Mouse (Mus musculus) cerebellum, adult 2 months (tissue): ENCODE measurements around the gene Enpep. TPM values are rescaled to one million over a fixed set of nuclear protein-coding genes. Genes with fewer than 3 reads are reported as not detected.

Experiments
- DNase-seq, 2 experiments: peaks; one replicate each; pipeline ENCODE4 v3.0.0; 2021
- H3K27ac ChIP-seq: fragments of 200-500 bp; 2 replicates; pipeline ENCODE4 v1.5.1; 2012; ENCODE audit warnings: low read length, control low read depth, inconsistent platforms; ENCODE audit not compliant: insufficient read depth
- H3K27me3 ChIP-seq: fragments of 200-500 bp; 2 replicates; pipeline ENCODE4 v1.6.1; 2012; ENCODE audit warnings: inconsistent platforms, mild to moderate bottlenecking, low read length, moderate library complexity; ENCODE audit not compliant: control insufficient read depth, insufficient read depth
- H3K4me1 ChIP-seq: fragments of 200-500 bp; 2 replicates; pipeline ENCODE4 v1.6.1; 2011; ENCODE audit warnings: low read length; ENCODE audit not compliant: control insufficient read depth, insufficient read depth
- H3K4me3 ChIP-seq: fragments of 200-500 bp; replicated peaks from 2 replicates; pipeline ENCODE3; 2011; ENCODE audit warnings: mild to moderate bottlenecking, low read depth, low read length, control low read depth; ENCODE audit not compliant: insufficient read depth
- CTCF ChIP-seq: fragments of 200-500 bp; IDR thresholded peaks from 2 replicates; pipeline ENCODE4 v1.5.1; 2011; ENCODE audit warnings: low read depth, mild to moderate bottlenecking, control low read depth, low read length, moderate library complexity, borderline replicate concordance; ENCODE audit not compliant: insufficient read depth
- POLR2A ChIP-seq: fragments of 200-500 bp; IDR thresholded peaks from 2 replicates; pipeline ENCODE4 v1.6.1; 2011; ENCODE audit warnings: low read length, control low read depth, borderline replicate concordance; ENCODE audit not compliant: insufficient read depth
- WGBS: fragments of 180-500 bp; shearing (Covaris S2); methylation state at CpG from one replicate; pipeline ENCODE4 v1.1.7; 2018; 5-methylcytosine and 5-hydroxymethylcytosine counted together
- polyA plus RNA-seq: library from polyadenylated mRNA; depleted of rRNA; stranded (reverse); fragments of >200 nt; gene quantifications from 2 replicates; pipeline ENCODE4 v1.2.3, GENCODE M21; 2012

Enpep gene
- polyA plus RNA-seq, 1 experiment = 2.6 TPM

DNA sequence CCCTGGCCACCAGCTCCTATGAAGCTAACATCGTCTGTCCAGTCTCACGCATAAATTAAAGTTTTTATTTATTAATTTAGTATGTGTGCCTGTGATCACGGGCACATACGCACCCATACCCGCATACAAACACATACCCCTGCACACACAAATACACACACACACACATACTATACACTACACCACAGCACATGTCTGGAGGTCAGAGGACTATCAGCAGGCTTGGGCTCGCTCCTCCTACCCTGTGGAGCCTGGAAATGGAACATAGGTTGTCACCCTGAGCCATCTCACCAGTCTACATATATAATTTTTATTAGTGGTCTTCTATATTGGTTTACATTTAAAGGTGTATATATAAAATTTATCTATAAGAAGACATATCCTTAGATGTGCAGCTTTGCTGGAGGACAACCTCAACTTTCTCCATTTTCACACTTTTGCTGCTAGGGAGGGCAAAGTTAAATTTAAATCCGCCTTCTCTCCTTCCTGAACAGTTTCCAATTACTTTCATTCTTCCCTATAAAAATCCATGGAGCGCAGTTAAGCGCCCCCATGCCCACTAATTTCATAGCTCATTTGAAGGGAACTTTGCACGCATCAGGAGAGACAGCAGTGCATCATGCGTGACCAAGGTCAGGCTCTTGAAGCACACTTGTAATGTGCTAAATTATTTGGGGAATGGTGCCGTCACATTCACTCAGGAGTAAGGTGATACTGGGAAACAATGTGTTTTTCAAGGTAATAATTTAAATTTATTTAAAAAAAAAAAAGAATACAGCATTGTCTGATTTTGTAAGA lies 63.4 kb downstream of the Enpep start:
- no peak overlapping the region for H3K27ac ChIP-seq
- TF ChIP-seq POLR2A = no peak
- no peak for TF ChIP-seq CTCF
- H3K4me1 ChIP-seq = no peaks in the 10 kb centered on the region
- H3K4me3 ChIP-seq = no peak overlapping the region
- WGBS = 81% methylated on average over 12 of the region's 12 CpGs
- H3K27me3 ChIP-seq = no peaks in the 10 kb centered on the region
- DNase-seq = no peak

DNA sequence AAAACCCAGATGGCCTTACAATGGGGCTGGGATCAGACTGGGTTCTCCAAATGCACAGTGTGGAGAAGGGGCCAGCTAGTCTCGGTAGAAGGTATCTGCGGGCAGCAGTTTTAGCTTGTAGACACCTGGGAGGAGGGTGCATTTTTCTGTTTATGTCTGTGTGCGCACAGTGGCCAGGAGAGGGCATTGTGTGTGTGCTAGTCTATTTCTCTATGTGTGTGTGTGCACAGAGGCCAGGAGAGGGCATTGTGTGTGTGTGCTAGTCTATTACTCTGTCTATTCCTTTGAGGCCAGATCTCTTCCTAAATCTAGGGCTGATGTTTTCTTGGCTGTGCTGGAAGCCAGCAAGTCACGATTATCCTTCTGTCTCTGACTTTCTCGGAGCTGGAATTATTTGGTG lies 74.0 kb downstream of the Enpep start:
- Histone ChIP-seq H3K4me3 (no peak overlapping the region), H3K4me1 (no peaks in the 10 kb centered on the region), H3K27me3 (no peaks in the 10 kb centered on the region), H3K27ac (no peak overlapping the region)
- no peak for DNase-seq
- 84% methylated on average over 5 of the region's 5 CpGs for WGBS
- TF ChIP-seq CTCF (no peak), POLR2A (no peak)

DNA sequence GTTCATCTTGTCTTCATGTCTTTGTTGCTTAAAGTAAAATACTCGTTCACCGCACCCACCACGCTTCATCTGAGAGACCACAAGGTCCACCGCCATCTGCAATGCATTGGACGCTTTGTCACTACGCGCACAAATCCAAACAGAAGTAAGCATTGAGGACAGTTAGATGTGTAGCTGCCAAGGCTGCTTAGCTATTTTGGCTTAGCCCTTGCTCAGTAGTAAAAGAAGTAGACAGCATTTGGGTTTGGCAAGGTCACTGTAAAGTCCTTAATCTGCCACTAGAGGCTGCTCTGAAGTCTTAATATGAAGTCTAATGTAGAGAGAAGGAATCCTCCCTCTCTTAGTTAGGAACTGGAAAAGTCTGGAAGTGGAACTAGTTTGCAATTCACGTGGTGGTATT lies 75.8 kb downstream of the Enpep start:
- Histone ChIP-seq H3K27ac (no peak overlapping the region), H3K4me1 (no peaks in the 10 kb centered on the region), H3K27me3 (no peaks in the 10 kb centered on the region), H3K4me3 (no peak overlapping the region)
- WGBS = 74% methylated on average over 8 of the region's 8 CpGs
- TF ChIP-seq POLR2A (no peak), CTCF (no peak)
- DNase-seq = peak in 1 of 2 experiments; percentile 3

DNA sequence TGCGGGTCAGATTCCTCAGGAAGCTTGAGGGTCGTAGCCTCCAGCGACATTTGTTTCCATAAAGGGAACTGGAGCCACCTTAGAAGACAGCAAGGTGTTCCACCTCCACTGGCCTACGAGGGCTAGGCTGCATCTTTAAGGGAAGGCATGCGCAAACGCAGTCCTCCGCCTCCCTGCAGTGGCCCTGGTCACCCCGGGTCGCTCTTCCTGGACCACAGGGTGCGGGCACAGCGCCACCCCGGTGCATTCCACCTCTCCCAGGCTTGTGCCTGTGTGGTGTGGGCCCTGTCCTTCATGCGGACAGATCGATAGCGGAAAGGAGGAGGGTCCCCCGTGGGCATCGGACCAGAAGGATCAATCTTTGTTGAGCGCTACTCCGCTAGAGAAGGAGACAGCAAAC lies 76.2 kb downstream of the Enpep start:
- TF ChIP-seq CTCF = no peak
- TF ChIP-seq POLR2A = no peak
- Histone ChIP-seq H3K4me1 (no peaks in the 10 kb centered on the region), H3K27ac (no peak overlapping the region), H3K4me3 (no peak overlapping the region), H3K27me3 (no peaks in the 10 kb centered on the region)
- peak in 1 of 2 experiments; percentile 7 for DNase-seq
- 55% methylated on average over 19 of the region's 19 CpGs for WGBS

DNA sequence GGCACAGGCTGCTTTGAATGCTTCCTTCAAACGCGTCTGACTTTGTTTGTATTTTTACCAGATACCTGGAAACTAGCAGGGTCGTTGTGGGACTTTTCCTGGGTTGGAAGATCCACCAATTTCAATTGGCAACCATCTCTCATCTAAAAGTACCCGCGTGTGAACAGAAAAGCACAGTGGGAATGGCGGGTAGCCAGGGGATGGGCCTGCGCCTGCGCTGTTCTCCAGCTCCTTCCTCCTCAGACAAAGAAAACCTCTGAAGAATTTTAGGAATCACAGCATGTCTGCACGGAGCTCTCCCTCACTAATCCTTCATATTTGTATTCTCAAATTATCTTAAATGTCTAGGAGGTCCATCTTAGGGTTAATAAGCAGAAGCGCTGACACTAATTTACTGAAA lies 78.3 kb downstream of the Enpep start:
- Histone ChIP-seq H3K27ac (no peak overlapping the region), H3K4me1 (no peaks in the 10 kb centered on the region), H3K4me3 (no peak overlapping the region), H3K27me3 (no peaks in the 10 kb centered on the region)
- no peak for DNase-seq
- no peak for TF ChIP-seq POLR2A
- no peak for TF ChIP-seq CTCF
- WGBS = 33% methylated on average over 10 of the region's 10 CpGs

DNA sequence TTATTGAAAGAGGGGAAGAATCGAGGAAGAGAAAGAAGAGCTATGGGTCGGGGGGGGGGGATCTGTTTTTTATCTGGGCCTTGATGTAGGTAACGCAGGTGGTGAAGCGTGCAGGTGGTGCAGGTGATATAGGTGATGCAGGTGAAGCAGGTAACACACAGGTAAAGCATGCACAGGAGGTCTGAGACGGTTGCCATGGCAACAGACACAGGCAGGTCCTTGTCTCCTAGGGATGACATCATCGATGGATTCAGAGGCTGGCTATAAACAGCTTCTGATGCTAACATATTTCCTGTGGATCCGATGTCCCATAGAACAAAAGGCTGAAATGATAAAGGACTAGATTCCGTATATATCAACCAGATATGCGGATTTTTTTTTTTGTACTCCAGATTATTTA lies 81.5 kb downstream of the Enpep start:
- Histone ChIP-seq H3K4me1 (no peaks in the 10 kb centered on the region), H3K4me3 (no peak overlapping the region), H3K27me3 (no peaks in the 10 kb centered on the region), H3K27ac (no peak overlapping the region)
- 80% methylated on average over 9 of the region's 9 CpGs for WGBS
- TF ChIP-seq CTCF = no peak
- TF ChIP-seq POLR2A = no peak
- DNase-seq = no peak

DNA sequence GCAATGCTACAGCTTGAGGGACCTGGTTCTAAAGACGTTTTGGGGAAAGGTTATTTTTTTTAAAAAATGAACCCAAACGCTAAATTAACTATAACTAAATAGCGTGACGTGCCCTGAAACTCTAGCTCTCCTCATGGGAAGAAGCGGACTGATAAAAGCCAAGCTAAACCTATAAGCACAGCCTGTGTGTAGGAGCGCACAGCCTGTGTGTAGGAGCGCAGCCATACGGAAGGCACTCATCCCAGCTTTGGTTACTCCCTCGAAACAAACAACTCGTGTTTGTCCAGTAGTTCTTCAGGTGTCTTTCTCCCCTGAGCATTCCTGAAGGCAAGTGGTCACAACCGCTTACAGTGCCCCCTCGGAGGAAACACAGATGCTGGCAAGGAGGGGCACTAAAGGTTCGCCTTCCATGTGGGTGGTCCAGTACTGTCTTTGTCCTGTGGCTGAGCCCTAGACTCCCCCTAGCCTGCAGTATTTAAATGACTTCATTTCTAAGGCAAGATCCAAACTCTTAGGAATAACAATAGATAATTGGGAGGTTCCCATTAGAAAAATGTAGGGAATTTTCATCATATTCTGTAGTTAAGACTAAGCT lies 93.8 kb downstream of the Enpep start:
- no peak overlapping the region for H3K27ac ChIP-seq
- H3K27me3 ChIP-seq = no peaks in the 10 kb centered on the region
- no peak for TF ChIP-seq POLR2A
- TF ChIP-seq CTCF = no peak
- no peaks in the 10 kb centered on the region for H3K4me1 ChIP-seq
- WGBS = 36% methylated on average over 13 of the region's 13 CpGs
- no peak overlapping the region for H3K4me3 ChIP-seq
- no peak for DNase-seq

DNA sequence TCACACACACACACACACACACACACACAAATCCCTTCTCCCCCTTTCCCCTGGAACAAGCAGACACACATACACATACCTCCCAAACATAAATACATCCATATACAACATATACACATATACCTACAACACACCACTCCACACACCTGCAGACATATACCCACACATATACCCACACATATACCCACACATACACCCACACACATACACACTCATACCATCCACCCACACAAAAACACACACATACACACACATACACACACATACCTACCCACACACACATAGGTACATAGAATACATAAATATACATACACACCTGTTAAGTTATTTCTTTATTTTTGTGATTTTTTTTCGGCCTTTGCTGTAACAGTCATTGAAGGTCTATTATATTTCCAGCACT lies 94.5 kb downstream of the Enpep start:
- no peaks in the 10 kb centered on the region for H3K4me1 ChIP-seq
- no peak overlapping the region for H3K4me3 ChIP-seq
- no peak for TF ChIP-seq CTCF
- TF ChIP-seq POLR2A = no peak
- 86% methylated on average over 1 of the region's 1 CpGs for WGBS
- no peaks in the 10 kb centered on the region for H3K27me3 ChIP-seq
- DNase-seq = no peak
- no peak overlapping the region for H3K27ac ChIP-seq
